Comparison of ENCODE assay signal across 8 mouse cellular contexts in the genomic region with DNA sequence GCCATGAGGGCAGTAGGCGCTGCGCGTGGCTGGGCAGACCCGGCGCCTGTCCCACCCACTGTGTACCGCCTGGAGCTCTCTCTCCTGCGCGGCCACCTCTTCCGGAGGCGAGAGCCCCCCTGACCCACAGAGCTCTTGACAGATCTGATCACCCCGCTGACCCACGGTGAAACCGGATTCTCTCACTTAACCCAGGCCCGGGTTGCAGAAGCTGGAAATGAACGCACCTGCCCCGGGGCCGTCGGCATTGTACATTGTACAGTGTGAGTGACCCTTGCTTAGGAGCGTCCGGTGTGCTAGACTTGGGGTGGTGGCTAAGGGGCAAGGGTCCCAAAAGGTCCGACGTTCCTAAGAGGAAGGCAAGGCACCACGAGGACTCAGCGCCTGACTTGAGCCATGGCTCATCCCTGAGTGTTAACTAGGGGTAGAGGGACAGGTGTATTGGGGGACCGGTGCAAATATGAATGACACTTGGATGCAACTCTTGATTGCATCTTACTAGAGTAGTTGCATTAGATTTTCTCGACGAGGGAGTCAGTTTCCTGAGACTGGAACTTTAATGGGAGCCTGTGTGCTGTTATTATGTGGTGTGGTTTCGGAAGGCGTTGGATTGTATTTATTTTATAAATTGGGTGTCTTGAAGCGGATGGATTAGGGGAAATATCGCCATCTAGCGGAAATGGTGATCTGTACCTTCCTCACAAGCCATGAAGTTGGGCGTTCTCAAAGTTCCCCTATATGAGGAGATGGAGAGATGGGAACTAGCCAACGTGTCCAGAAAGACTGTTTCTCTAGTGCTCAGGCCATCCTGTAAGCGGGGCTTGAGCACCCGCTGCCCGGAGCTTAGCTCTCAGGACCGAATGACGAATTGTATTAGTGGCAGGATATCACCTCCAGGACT. TPM values are rescaled to one million over a fixed set of nuclear protein-coding genes. Genes with fewer than 3 reads are reported as not detected.
DNase-seq lines count a peak whose midpoint lies in the region; ATAC-seq and TF ChIP-seq lines count a peak whose summit lies in the region.

No protein-coding gene starts in this region.

- H3K36me3 ChIP-seq in thymus, adult 2 months (ENCODE audit: control insufficient read depth, insufficient read depth, low read length), result no peaks in the 10 kb centered on the region
- no peaks in the 10 kb centered on the region for H3K36me3 ChIP-seq in intestine, embryonic 16.5 days (ENCODE audit: control insufficient read depth, insufficient read depth, low read length)
- H3K36me3 ChIP-seq in stomach, embryonic 14.5 days (ENCODE audit: control insufficient read depth, insufficient read depth, low read length), result no peaks in the 10 kb centered on the region

- H3K9ac ChIP-seq in intestine, embryonic 16.5 days (ENCODE audit: low read depth, low read length), result peak overlapping the region; percentile 70
- H3K9ac ChIP-seq in stomach, embryonic 14.5 days (replicated peaks; ENCODE audit: low read depth, low read length), result peak overlapping the region; percentile 85

- no peak for TF ChIP-seq CTCF in thymus, adult 2 months (IDR thresholded peaks at IDR 0.05; ENCODE audit: borderline replicate concordance, control insufficient read depth, extremely low read depth, insufficient read depth, low read length, poor library complexity)

- DNase-seq in thymus, adult 2 months, result peak; percentile 24
- DNase-seq in thymus, adult 18-20 months, result no peak
- peak; percentile 96 for DNase-seq in heart, adult 11 months
- DNase-seq in left cerebral cortex, postnatal 14 days (ENCODE audit: low spot score in 2 of 2), result peak; percentile 89 to 91
- peak; percentile 92 for DNase-seq in mesoderm, embryonic 11.5 days (ENCODE audit: low read depth, low spot score)

- H3K4me1 ChIP-seq in thymus, adult 2 months (replicated peaks; ENCODE audit: control insufficient read depth, insufficient read depth, low read length), result no peaks in the 10 kb centered on the region
- H3K4me1 ChIP-seq in intestine, embryonic 16.5 days (ENCODE audit: control insufficient read depth, insufficient read depth, low read length), result peaks cover 18% of the 10 kb centered on the region
- H3K4me1 ChIP-seq in stomach, embryonic 14.5 days (ENCODE audit: control insufficient read depth, insufficient read depth, low read length), result peaks cover 31% of the 10 kb centered on the region

- H3K27me3 ChIP-seq in thymus, adult 2 months (ENCODE audit: control insufficient read depth, insufficient read depth, low read length), result peaks cover 22% of the 10 kb centered on the region; the same call in 1 of the 2 replicates
- H3K27me3 ChIP-seq in intestine, embryonic 16.5 days (replicated peaks; ENCODE audit: control insufficient read depth, insufficient read depth, low read length), result peaks cover 7% of the 10 kb centered on the region
- H3K27me3 ChIP-seq in stomach, embryonic 14.5 days (ENCODE audit: control insufficient read depth, insufficient read depth, low read length), result no peaks in the 10 kb centered on the region

- H3K9me3 ChIP-seq in intestine, embryonic 16.5 days (ENCODE audit: control insufficient read depth, low read length), result no peaks in the 10 kb centered on the region
- H3K9me3 ChIP-seq in stomach, embryonic 14.5 days (ENCODE audit: control insufficient read depth, low read depth, low read length), result no peaks in the 10 kb centered on the region

- peak overlapping the region; percentile 99 for H3K4me2 ChIP-seq in intestine, embryonic 16.5 days (ENCODE audit: low read depth, low read length)
- H3K4me2 ChIP-seq in stomach, embryonic 14.5 days (replicated peaks; ENCODE audit: low read depth, low read length), result peak overlapping the region; percentile 82

- no peak for TF ChIP-seq POLR2A in thymus, adult 2 months (IDR thresholded peaks at IDR 0.05; ENCODE audit: control insufficient read depth, extremely low read depth, insufficient read depth, low read length, poor library complexity)

- WGBS in thymus, adult 2 months, result 2% methylated on average over 39 of the region's 39 CpGs
- WGBS in intestine, embryonic 16.5 days, result under 1% methylated on average over 39 of the region's 39 CpGs
- under 1% methylated on average over 39 of the region's 39 CpGs for WGBS in stomach, embryonic 14.5 days

- peak; percentile 46 for ATAC-seq in common myeloid progenitor, adult 5-6 weeks (replicated peaks; ENCODE audit: low read depth, poor library complexity, severe bottlenecking)
- peak; percentile 39 for ATAC-seq in intestine, embryonic 16.5 days
- peak; percentile 43; the same call in 1 of the 2 replicates for ATAC-seq in stomach, embryonic 14.5 days (ENCODE audit: insufficient number of reproducible peaks, insufficient read depth, low FRiP score, low read depth)

- peak overlapping the region; percentile 32; the same call in 1 of the 2 replicates for H3K4me3 ChIP-seq in thymus, adult 2 months (ENCODE audit: control insufficient read depth, insufficient read depth, low read length)
- peak overlapping the region; percentile 65 for H3K4me3 ChIP-seq in intestine, embryonic 16.5 days (ENCODE audit: low read length)
- peak overlapping the region; percentile 80 for H3K4me3 ChIP-seq in stomach, embryonic 14.5 days (ENCODE audit: low read depth, low read length)

- intact Hi-C loops in left cerebral cortex, postnatal 14 days (cut with DNase I), result loop anchor here (2.0 to 10.0 kb wide), 6 partner anchors 49 to 976 kb away; no protein-coding TSS in a partner anchor

- no peak overlapping the region for H3K27ac ChIP-seq in thymus, adult 2 months (ENCODE audit: control insufficient read depth, insufficient read depth, low read length)
- no peak overlapping the region for H3K27ac ChIP-seq in intestine, embryonic 16.5 days (ENCODE audit: low read length)
- peak overlapping the region; percentile 91 for H3K27ac ChIP-seq in stomach, embryonic 14.5 days (ENCODE audit: low read length)

RNA-seq across cellular contexts. Expression of a gene that starts 1.0 kb away (rescaled TPM):
- 13.3 and 13.4 TPM in 2 replicates for polyA plus RNA-seq in thymus, adult 2 months (2012; rRNA removed)
- not detected in 2 replicates for total RNA-seq in common myeloid progenitor, adult 5-6 weeks (2017)
- polyA plus RNA-seq in intestine, embryonic 16.5 days (2015; fragmentation: Nextera tagmentation; extraction: Ambion mirVana), result 5.3 and 5.8 TPM in 2 replicates
- 100 to 1,000 TPM in 1 of 2 experiments, 10 to 100 TPM in 1; 84.6 to 103 TPM for total RNA-seq in left cerebral cortex, postnatal 14 days (2021)
- polyA plus RNA-seq in stomach, embryonic 14.5 days (2014; fragmentation: Nextera tagmentation; extraction: Ambion mirVana), result 24.9 and 30.5 TPM in 2 replicates

Comparison
In these comparisons a context has a peak if more than half of its experiments do, and no peak if none do; other contexts are left out.
1. DNase-seq: peak in thymus, adult 2 months (single experiment), heart, adult 11 months (single experiment), left cerebral cortex, postnatal 14 days (2 of 2) and mesoderm, embryonic 11.5 days (single experiment); none in thymus, adult 18-20 months (0 of 2).
2. Peak in every context shown above with its lines, with median percentiles within 50 percentile points of each other: H3K4me3 ChIP-seq and ATAC-seq.